Mouse (Mus musculus): ENCODE data around the gene Ppm1b.

DNA sequence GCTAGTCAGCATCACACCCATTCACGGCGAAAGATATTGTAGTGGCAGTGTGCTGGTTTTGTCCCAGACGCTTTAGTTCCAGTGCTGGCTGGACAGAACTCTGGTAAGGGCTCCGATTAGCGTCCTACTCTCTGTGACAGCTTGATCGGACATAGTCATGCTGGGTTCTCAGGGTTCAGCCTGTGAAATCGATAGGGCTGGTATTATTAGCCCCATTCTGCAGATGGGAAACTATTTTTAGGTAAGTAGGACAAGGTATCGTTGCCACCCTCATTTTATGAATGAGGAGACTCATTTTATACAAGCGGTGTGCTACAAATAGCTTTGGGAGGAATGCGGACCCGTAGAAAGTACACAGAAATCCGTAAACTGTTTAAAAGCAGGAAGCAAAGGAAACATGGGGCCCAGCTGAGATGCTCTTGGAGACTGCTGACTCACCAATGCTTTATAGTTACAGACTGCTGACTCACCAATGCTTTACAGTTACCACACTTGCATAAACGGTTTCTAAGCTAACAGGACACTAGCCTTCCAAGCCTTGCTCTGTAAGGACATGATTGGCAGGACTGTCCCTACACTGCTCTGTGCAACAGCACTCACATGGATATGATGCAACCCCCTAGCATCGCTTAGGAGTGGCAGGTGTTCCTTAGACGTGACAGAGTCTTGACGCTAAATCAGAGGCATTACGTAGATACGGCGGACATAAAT lies 34.7 kb upstream of the Ppm1b start:
- TF ChIP-seq CTCF (IDR thresholded peaks at IDR 0.05; ENCODE audit: low read depth, low read length): no peak
- TF ChIP-seq POLR2A (IDR thresholded peaks at IDR 0.05; ENCODE audit: extremely low read depth, insufficient read depth, low read length): no peak

Measured in liver, adult 2 months (tissue).